Mouse (Mus musculus) lung, postnatal 0 days (tissue): ENCODE data around the gene 4930519P11Rik.

Experiments used
- CTCF ChIP-seq: IDR thresholded peaks from 2 replicates; pipeline ENCODE4 v1.5.1; 2016; ENCODE audit warnings: antibody characterized with exemption, mild to moderate bottlenecking
- EP300 ChIP-seq: IDR thresholded peaks from 2 replicates; pipeline ENCODE4 v1.6.1; 2016; ENCODE audit warnings: antibody characterized with exemption, mild to moderate bottlenecking, control low read depth

- TF ChIP-seq CTCF (no peak), EP300 (no peak)
These were observed 1.8 kb upstream of the 4930519P11Rik start for GRCm38 (mm10) chr2:154614841-154615576.
